Mouse (Mus musculus): Measurements from ENCODE around the gene Tbc1d9b.

Gene Tbc1d9b

DNA sequence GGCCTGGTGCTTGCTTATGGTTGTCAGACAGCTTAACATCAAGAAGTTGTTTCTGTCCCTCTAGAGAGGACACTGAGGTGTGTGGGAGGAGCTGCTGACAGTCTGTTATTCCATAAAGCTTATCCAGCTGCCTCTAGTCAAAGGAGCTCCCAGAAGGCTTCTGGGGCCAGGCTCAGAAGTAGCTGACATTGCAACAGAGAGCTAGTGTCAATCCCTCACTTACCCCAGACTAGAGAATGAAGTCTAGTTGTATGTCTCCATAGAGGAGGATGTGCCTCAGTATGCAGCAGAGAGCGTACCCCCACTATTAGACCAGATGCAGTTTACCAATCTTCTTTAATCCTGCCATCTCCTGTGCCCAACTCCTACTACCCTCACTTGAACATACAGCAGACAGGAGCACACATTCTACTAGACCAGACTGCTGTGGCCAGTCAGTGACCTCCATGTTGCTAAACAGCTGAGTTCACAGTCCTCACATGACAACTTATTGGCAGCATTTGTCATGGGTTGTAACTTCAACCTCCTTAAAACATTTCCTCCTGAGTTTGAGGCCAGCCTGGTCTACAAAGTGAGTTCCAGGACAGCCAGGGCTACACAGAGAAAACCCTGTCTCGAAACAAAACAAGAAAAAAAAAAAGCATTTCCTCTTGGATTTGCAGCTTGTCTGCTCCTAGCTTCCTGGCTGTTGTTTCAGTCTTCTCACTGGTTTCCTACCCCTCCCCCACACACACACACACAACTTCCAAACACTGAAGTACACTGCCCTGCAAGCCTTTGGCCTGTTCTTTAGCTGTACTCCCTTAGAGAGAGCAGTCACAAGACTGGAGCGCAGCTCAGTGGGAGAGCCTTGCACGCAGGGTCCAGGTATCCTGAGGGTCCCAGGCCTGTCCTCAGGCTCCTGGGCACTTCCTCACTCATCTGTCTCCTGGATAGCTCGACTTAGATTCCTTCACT lies 47.6 kb downstream of the Tbc1d9b start:
- DNase-seq = no peak

DNA sequence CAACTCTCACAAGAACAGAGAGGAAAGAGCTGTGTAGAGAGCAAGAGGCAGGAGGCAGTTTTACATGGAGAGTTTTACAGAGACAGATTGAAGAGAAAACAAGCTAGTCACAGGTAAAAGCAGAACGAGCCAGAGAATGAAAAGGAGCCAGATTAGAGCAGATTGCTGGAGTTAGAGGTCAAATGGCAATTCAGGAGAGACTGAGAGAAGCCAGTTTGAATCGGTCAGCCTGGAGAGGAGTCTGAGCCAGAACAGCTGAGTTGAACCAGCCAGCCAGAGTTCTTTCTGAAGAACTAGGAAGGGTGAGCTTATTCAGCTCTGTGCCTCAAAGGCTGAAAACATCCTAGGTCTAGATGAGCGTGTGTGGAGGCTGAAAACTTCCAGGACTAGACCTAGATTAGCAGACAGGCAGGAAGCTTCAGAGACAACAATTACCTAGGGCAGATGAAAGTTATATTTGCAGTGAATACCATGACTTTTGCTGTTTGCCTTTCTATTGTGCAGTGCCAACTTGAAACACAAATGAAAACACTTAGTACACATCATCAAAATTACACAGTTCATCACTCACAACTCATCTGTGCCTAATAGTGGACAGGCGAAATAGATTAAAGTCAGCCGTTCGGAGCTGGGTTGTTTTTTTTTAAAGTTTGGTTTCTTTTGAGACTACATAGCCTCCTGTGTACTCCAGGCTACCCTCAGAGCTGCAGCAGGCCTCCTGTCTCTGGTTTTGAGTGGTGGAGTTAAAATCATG lies 49.5 kb downstream of the Tbc1d9b start:
- DNase-seq = no peak

GRCm38 (mm10) chr11:50182702-50183101 lies 51.5 kb downstream of the Tbc1d9b start:
- DNase-seq = no peak

DNA sequence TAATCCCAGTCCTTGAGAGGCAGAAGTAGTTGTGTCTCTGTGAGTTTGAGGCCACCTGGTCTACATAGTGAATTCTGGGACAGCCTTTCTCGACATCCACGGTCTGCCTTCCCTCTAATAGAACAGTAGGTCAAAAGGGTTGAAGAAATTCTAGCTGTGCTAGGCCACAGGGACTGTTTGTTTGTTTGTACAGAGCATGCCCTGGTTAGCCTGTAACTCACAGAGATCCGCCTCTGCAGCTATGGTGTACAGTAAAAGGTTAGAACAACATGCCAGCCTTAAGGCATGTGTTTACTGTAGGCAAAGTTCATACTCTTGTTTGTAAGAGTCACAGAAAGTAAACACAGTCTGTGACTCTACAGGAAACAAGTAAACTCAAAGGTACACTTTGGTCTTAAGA lies 53.6 kb downstream of the Tbc1d9b start:
- no peak for DNase-seq

DNA sequence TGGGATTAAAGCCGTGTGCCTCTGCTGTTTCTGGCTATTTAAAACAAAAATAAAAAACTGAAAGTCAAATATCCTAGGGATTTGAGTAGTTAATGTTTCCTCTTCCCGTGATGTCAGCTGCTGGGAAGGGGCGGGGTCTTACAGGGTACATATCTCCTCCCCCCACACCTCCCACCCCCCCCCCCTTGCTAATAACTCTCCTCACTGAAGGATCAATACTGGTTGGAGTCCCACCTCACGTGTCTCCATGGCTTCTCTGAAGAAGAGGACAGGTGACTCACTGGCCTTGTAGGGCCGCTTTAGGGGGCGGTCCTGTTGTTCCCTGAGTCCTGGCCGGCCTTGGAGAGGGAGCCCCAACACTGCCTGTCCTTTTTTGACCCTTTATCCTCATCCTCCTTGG lies 57.5 kb downstream of the Tbc1d9b start:
- DNase-seq = no peak

- DNase-seq = no peak
These were observed 59.2 kb downstream of the Tbc1d9b start for GRCm38 (mm10) chr11:50190362-50190761.

- DNase-seq = no peak
These were observed 61.1 kb downstream of the Tbc1d9b start for GRCm38 (mm10) chr11:50192278-50192677.

- no peak for DNase-seq
These were observed 62.9 kb downstream of the Tbc1d9b start for GRCm38 (mm10) chr11:50194070-50194469.

- no peak for DNase-seq
These were observed 63.6 kb downstream of the Tbc1d9b start for GRCm38 (mm10) chr11:50194793-50195192.

DNA sequence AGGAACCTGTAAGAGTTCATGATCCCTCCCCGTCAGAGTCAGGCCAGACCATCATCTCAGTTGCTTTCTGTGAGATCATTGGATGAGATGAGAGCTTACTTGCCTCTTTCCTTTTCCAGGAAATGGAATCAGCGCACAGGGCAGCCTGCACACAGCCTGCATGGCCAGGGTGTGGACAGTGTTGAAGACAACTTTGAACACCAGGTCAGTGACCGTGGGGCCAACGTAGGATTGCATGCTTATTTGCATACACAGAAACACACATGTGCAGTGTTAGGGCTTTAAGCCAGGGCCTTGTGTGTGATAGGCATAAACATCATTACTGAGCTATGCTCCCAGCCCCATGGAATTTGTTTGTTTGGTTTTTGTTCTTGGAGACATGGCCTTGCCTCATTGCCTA lies 66.3 kb downstream of the Tbc1d9b start:
- no peak for DNase-seq

GRCm38 (mm10) chr11:50198219-50198846 lies 67.1 kb downstream of the Tbc1d9b start:
- no peak for DNase-seq

DNA sequence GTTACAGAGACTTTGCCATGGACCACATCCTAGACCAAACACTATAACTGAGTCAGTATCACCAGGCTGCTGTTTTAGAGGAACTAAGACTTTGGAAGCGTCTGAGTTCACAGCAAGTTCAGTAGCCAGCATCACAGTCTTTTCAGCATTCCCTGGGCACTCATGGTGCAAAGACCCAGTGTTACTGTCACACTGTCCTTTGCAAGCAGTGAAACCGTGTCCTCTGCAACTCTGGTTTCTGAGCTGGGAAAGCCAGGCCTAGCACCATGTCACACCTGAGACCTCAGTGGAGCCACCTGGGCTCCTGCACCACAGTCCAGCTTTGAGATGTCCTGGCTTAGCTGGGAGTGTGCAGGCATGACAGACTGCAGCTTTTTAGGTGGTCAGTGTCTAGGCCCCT lies 67.7 kb downstream of the Tbc1d9b start:
- no peak for DNase-seq

DNA sequence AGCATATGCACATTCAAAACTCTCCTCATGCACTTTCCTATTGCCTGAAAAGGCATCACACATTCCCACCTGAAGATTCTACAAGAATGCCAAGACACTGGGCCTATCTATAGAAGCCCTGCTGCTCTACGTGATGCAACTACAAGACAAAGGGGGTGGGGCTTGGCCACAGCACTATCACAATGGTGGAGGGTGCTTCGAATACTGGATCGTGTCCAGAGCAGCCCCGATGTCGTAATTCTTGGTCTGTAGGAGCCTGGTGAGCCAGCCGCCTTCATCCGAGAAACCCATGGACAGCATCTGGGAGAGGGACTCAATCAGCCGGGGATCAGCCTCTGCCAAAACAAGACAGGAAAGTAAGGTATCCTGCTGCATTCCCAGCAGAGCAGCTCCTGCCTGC lies 69.4 kb downstream of the Tbc1d9b start:
- no peak for DNase-seq

DNA sequence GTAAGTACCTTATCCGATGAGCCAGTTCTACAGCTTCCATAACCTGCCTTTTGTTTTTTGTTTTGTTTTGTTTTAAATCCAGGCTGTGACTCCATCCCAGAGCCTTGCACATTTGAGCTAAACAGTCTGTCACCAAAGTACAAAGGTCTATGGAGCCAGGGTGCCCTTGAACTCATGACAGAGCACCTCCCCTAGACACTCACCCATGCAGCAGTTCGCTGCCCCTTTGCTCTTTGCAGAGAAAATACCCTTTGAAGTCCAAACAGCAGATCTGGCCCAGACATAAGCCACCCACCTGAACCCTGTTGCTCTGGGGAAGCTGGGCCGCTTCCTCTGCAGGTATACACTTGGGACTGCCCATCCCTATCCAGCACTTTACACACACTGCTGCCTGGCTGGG lies 70.4 kb downstream of the Tbc1d9b start:
- no peak for DNase-seq

DNA sequence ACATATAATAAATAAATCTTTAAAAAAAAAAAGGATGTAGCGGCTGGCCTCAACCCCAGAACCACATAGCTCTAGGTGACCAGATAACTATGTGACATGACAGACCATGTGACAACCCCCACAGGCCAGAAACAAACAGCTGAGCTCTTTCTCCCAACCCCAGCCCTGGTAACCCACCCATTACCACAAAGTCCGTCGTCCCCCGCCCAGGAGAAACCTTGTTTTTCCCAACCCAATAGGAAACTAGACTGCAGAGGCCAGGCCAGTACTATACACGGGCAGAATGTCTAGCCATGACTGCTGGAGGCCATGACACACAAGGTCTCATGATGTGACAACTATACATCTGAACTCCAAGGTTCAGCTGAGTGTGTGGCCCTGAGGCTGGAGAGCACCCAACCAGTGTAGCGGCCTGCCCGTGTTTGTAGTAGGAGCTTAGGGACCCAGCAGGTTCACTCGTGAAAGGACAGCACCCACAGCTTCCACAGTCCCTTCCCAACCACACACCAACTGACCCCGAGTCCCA lies 72.2 kb downstream of the Tbc1d9b start:
- no peak for DNase-seq

GRCm38 (mm10) chr11:50205434-50205833 lies 74.2 kb downstream of the Tbc1d9b start:
- DNase-seq = no peak

- no peak for DNase-seq
These were observed 74.8 kb downstream of the Tbc1d9b start for GRCm38 (mm10) chr11:50206037-50206436.

- no peak for DNase-seq
These were observed 76.1 kb downstream of the Tbc1d9b start for GRCm38 (mm10) chr11:50207344-50207743.

- no peak for DNase-seq
These were observed 76.8 kb downstream of the Tbc1d9b start for GRCm38 (mm10) chr11:50208039-50208438.

DNA sequence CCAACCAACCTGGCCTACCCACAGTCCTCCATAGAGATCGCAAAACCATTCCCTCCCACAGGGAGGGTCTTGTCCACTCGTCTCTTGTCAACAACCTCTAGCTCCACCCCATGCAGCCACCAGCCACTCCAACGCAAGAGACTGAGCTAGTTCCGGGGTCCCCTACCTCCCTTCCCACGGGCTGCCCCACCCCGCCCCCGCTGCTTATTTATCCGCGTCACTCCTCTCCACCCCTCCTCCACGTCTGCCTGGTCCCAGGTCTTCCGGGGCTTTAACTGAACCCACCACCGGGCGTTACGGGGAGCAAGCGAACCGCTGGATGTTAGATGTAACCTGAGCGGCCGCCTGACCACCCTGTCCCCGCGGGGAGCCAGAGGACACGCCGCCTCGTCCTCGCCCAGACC lies 78.9 kb downstream of the Tbc1d9b start:
- DNase-seq = peak; percentile 97

- peak; percentile 83 for DNase-seq
These were observed 79.4 kb downstream of the Tbc1d9b start, which contains the start of the genes Sqstm1 and Mgat4b for GRCm38 (mm10) chr11:50210505-50211151. Sqstm1 (minus strand) TSS chr11:50210827. Mgat4b (plus strand) TSS chr11:50210890.

DNA sequence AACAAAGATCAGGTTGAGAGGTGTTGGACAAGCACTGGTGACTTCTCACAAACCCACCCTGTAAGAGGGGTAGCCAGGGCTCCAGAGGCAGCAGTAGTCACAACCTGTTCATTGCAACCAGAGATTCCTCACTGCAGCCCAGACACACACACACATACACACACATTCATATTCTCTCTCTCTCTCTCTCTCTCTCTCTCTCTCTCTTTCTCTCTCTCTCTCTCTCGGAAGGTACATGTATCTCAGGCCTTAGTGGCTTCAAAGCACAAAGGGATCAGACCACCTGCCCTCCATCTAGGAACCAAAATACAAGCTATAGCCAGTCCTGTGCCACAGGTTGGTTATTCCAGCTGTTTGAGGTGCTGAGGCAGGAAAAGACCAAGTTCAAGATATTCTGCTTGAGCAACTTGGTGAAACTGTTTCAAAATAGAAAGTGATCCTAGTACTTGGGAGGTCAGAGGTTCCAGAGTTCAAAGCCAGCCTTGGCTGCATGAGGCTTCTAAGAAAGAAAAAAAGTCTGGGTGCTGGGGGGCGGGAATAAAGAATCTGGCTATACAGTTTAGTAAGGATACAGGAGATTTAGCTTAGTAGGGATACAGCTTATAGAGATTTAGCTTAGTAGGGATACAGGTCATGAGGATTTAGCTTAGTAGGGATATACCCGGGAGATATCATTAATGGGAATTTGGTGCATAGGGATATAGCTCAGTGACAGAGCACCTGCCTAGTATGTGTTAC lies 80.3 kb downstream of the Tbc1d9b start:
- no peak for DNase-seq

All from retina, postnatal 1 day (tissue).